Mouse (Mus musculus) hindbrain, embryonic 14.5 days (tissue): ENCODE data around the gene Gm826. TPM values are rescaled to one million over a fixed set of nuclear protein-coding genes. Genes with fewer than 3 reads are reported as not detected.

Source experiments
- ATAC-seq: fragments of 200-750 bp; cut with Nextera tagmentation; 2 replicates; pipeline ENCODE4 v1.8.0; 2017; ENCODE audit warnings: moderate number of reproducible peaks, mild to moderate bottlenecking, moderate TSS enrichment, moderate library complexity; ENCODE audit not compliant: low FRiP score
- DNase-seq: peaks from one replicate; pipeline ENCODE4 v3.0.0-alpha.2; 2015; ENCODE audit warnings: low spot score
- H3K27ac ChIP-seq: fragments of 300-500 bp; sonication (generic); 2 replicates; pipeline ENCODE4 v1.5.1; 2014; ENCODE audit warnings: mild to moderate bottlenecking, moderate library complexity
- H3K27me3 ChIP-seq: fragments of 300-500 bp; sonication (generic); 2 replicates; pipeline ENCODE4 v1.6.1; 2014; ENCODE audit warnings: mild to moderate bottlenecking, low read length, mixed read lengths; ENCODE audit not compliant: control insufficient read depth, insufficient read depth
- H3K36me3 ChIP-seq: fragments of 300-500 bp; sonication (generic); replicated peaks from 2 replicates; pipeline ENCODE4 v1.6.1; 2014; ENCODE audit not compliant: control insufficient read depth, insufficient read depth
- H3K4me1 ChIP-seq: fragments of 300-500 bp; sonication (generic); replicated peaks from 2 replicates; pipeline ENCODE4 v1.6.1; 2014; ENCODE audit warnings: antibody characterized with exemption, low read length, mixed read lengths; ENCODE audit not compliant: control insufficient read depth, insufficient read depth
- H3K4me2 ChIP-seq: fragments of 300-500 bp; sonication (generic); replicated peaks from 2 replicates; pipeline ENCODE4 v1.6.1; 2014; ENCODE audit warnings: mild to moderate bottlenecking, moderate library complexity
- H3K4me3 ChIP-seq: fragments of 300-500 bp; sonication (generic); replicated peaks from 2 replicates; pipeline ENCODE4 v1.5.1; 2014; ENCODE audit warnings: mild to moderate bottlenecking, low read length
- H3K9ac ChIP-seq: fragments of 300-500 bp; sonication (generic); 2 replicates; pipeline ENCODE4 v1.6.1; 2014
- H3K9me3 ChIP-seq: fragments of 300-500 bp; sonication (generic); 2 replicates; pipeline ENCODE4 v1.6.1; 2016; ENCODE audit warnings: low read length; ENCODE audit not compliant: control insufficient read depth
- WGBS: fragments of 180-500 bp; shearing (Covaris S2); extraction: QIAGEN DNeasy Blood & Tissue Kit; methylation state at CpG from one replicate; pipeline ENCODE4 v1.1.7; 2014; 5-methylcytosine and 5-hydroxymethylcytosine counted together
- polyA plus RNA-seq: library from polyadenylated mRNA; unstranded; fragments of >200 nt; fragmentation: Nextera tagmentation; extraction: Ambion mirVana; gene quantifications from 2 replicates; pipeline ENCODE4 v1.2.1, GENCODE M21; 2014

Gm826 gene
- polyA plus RNA-seq, 1 experiment from 2014 or later, result 0.36 TPM

DNA sequence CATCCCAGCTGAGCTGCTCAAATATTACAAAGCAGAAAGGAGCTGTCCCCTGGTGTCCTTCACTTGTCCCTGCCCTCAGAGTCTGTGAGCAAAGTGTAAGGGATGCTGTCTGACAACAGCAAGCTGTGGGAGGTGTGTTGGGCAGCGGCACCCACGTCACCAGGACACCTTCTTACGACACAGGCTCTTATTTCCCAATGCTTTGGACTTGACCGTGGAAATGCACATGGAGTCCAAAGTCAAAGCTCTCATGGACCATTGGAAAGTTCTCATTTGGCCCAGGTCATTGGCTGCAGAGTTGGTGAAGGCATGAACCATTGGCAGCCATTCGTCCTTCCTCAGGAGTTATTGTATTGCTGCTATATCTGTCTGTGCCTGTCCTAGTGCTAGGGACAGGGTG lies 5.6 kb upstream of the Gm826 start:
- no peaks in the 10 kb centered on the region for H3K27me3 ChIP-seq
- H3K4me1 ChIP-seq, result no peaks in the 10 kb centered on the region
- H3K4me3 ChIP-seq, result no peak overlapping the region
- H3K27ac ChIP-seq, result no peak overlapping the region
- H3K36me3 ChIP-seq, result no peaks in the 10 kb centered on the region
- no peak overlapping the region for H3K4me2 ChIP-seq
- DNase-seq (no peak), ATAC-seq (no peak)
- no peaks in the 10 kb centered on the region for H3K9me3 ChIP-seq
- no peak overlapping the region for H3K9ac ChIP-seq
- 92% methylated on average over 5 of the region's 5 CpGs for WGBS

DNA sequence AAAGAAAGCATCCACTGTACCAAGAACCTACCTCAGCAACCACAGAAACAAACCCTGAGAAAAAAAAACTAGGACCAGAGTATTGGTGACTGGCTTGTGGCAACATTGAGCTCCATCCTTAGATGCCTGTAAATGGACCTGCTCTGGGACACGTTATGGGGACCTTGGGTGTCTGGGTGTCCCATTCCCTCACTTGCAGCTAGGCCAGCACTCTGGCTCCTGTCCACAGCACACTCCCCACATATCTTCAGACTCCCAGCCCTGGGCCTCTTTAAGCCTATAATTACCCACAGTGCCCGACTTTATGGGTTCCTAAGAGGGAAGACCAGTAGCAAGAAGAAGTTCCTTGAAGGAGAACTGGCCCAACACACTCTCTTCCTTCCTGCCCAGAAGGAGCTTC lies 2.1 kb upstream of the Gm826 start:
- Histone ChIP-seq H3K27ac (no peak overlapping the region), H3K9me3 (no peaks in the 10 kb centered on the region), H3K27me3 (no peaks in the 10 kb centered on the region), H3K4me3 (no peak overlapping the region), H3K36me3 (no peaks in the 10 kb centered on the region), H3K9ac (no peak overlapping the region), H3K4me1 (no peaks in the 10 kb centered on the region), H3K4me2 (no peak overlapping the region)
- ATAC-seq (no peak), DNase-seq (no peak)
- WGBS, result 85% methylated on average over 2 of the region's 2 CpGs

DNA sequence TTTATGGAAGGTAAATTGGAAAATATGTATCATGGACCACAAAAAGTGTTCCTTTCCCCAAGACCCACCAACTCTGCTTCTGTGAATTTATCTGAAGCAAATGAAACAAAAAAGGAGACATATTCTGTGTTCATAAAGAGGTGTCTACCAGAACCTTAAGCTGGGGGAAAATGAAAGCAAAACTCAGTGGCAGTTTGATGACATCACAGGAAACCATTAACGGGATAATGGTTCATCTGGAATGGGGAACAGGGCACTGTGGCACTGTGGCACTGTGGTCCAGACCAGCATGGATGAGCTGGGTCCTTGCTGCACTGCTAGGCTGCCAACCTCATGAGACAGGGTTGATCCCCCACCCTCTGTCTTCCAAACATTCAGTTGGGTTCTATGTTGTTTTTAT lies 1.1 kb upstream of the Gm826 start:
- no peaks in the 10 kb centered on the region for H3K4me1 ChIP-seq
- H3K9me3 ChIP-seq, result no peaks in the 10 kb centered on the region
- 93% methylated on average over 1 of the region's 1 CpGs for WGBS
- no peak overlapping the region for H3K4me2 ChIP-seq
- no peaks in the 10 kb centered on the region for H3K36me3 ChIP-seq
- DNase-seq, result no peak
- H3K27ac ChIP-seq, result no peak overlapping the region
- no peaks in the 10 kb centered on the region for H3K27me3 ChIP-seq
- no peak overlapping the region for H3K9ac ChIP-seq
- no peak for ATAC-seq
- H3K4me3 ChIP-seq, result no peak overlapping the region

DNA sequence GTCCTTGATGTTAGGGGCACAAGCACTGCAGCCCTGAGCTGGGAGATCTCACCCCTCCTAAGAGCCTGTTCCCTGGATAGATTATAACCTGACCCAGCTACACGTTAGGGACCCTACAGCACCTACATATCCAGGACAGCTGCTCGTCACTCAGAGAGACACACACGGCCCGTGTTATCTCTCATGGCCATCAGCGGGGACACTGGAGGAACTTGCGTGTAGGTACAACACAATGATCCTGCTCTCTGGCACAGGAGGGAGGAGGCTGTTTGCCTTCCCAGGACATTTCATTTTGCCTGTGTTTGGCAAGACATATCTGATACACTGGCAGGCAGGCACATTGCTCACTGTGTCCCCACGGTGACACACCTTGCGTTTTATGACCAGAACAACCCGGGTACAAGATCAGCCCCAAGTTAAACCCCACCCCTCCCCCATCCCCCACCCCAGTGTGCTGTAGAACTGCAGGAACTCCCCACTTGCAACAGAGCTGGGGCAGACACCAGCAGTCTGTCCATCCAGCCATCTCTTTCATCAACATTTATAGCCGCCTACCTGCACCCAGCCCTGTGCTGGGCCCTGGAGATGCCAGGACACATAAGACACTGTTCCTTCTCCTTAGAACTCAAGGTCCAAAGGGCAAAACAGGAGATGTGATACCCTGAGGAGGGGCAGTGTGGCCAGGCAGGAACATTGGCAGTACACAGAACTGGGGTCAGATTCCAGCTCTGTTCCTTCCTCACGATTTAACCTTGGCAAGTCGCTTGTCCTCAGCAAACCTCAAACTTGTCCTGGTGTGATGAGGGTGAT lies 1.2 kb downstream of the Gm826 start:
- no peaks in the 10 kb centered on the region for H3K36me3 ChIP-seq
- H3K27ac ChIP-seq, result no peak overlapping the region
- H3K27me3 ChIP-seq, result no peaks in the 10 kb centered on the region
- no peak for DNase-seq
- no peaks in the 10 kb centered on the region for H3K4me1 ChIP-seq
- no peak overlapping the region for H3K4me3 ChIP-seq
- H3K9me3 ChIP-seq, result no peaks in the 10 kb centered on the region
- no peak for ATAC-seq
- no peak overlapping the region for H3K9ac ChIP-seq
- 87% methylated on average over 12 of the region's 12 CpGs for WGBS
- H3K4me2 ChIP-seq, result no peak overlapping the region

DNA sequence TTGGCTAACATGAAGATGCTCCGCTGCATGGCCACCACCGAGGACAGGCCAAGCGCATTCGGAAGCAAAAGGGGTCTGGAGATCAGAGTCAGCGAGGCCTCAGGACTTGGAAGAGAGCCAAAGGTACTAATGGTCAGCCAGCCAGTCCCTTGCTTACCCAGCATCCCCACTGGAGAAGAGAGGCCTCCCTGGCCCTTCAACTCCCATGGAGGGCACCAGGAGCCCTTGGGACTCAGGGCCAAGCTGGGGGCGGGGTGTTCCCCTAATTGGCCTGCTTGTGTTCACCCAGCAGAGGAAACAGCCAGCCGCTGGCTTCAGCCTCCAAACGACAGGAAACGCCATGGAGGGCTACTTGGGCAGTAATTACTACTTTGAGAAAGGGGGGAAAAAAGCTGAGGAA lies 5.1 kb downstream of the Gm826 start:
- no peak overlapping the region for H3K4me3 ChIP-seq
- H3K9ac ChIP-seq, result no peak overlapping the region
- DNase-seq, result no peak
- H3K27me3 ChIP-seq, result no peaks in the 10 kb centered on the region
- H3K4me1 ChIP-seq, result no peaks in the 10 kb centered on the region
- no peak for ATAC-seq
- no peaks in the 10 kb centered on the region for H3K36me3 ChIP-seq
- H3K9me3 ChIP-seq, result no peaks in the 10 kb centered on the region
- no peak overlapping the region for H3K27ac ChIP-seq
- H3K4me2 ChIP-seq, result no peak overlapping the region
- WGBS, result 64% methylated on average over 9 of the region's 9 CpGs

DNA sequence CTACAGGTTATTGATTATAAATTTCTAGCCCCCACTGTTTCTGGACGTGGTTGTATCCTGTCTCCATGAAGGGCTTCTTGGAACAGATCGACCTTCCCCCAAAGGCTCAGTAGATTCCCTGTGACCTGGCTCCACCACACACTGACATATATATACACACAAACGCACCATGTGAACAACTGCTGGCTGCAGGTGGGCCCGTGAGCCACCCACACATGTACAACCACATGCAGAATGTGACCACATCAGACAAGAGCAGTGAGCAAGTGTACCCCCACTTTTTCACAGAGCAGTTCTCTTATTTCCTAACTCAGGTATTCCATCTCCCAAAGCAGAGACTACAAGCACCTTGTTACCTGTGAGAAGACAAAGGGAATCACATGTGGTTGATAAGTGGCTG lies 6.2 kb downstream of the Gm826 start:
- Histone ChIP-seq H3K9ac (no peak overlapping the region), H3K4me1 (no peaks in the 10 kb centered on the region), H3K9me3 (no peaks in the 10 kb centered on the region), H3K27me3 (no peaks in the 10 kb centered on the region), H3K4me2 (no peak overlapping the region), H3K36me3 (no peaks in the 10 kb centered on the region), H3K4me3 (no peak overlapping the region), H3K27ac (no peak overlapping the region)
- ATAC-seq (no peak), DNase-seq (no peak)
- 91% methylated on average over 4 of the region's 4 CpGs for WGBS

DNA sequence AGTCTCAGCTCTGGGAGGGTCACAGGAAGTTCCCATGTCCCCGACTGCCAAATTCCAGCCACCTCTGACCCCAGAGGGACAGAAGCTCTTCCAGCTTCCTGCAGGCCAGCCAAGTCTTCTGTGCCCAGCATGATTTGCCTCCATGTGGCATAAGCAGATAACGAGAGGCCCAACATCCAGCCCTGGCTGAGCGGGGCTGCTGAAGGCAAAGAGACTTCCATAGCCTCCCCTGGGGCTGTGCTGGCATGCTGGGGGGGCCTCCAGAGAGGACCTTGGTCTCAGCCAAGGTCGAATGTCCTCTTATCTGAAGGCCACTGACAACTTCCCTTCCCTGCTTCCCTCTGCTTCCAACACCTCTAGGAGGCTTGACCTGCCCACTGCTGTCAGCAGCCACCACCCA lies 6.8 kb downstream of the Gm826 start:
- Histone ChIP-seq H3K9ac (no peak overlapping the region), H3K4me2 (no peak overlapping the region), H3K36me3 (no peaks in the 10 kb centered on the region), H3K27ac (no peak overlapping the region), H3K4me3 (no peak overlapping the region), H3K9me3 (no peaks in the 10 kb centered on the region), H3K4me1 (no peaks in the 10 kb centered on the region), H3K27me3 (no peaks in the 10 kb centered on the region)
- 64% methylated on average over 4 of the region's 4 CpGs for WGBS
- ATAC-seq (no peak), DNase-seq (no peak)

DNA sequence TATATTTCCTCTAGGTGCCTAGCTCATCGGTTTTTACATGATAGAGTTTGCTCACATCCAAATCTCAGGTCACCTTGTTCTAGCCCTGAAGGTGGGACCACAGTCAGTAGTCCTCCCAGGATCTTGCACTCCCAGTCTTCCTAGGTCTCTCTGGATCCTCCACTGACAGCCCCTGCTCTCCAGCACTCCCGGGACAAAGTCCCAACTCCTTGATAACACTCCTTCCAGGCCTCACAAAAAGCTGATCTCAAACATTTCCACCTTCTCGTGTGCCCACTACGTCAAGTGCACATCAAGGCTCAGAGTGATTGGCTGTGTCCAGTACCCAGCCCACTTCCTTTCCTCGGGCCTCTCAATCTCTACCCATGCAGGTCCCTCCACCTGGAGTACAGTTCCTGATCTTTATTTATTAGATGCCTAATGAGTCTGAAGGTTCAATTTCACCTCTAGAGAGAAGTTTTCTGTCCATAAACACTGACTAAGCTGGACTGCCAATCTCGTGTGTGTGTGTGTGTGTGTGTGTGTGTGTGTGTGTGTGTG lies 8.8 kb downstream of the Gm826 start:
- H3K27ac ChIP-seq, result no peak overlapping the region
- no peaks in the 10 kb centered on the region for H3K4me1 ChIP-seq
- ATAC-seq, result no peak
- WGBS, result 85% methylated on average over 6 of the region's 6 CpGs
- H3K36me3 ChIP-seq, result no peaks in the 10 kb centered on the region
- H3K4me3 ChIP-seq, result no peak overlapping the region
- no peak overlapping the region for H3K4me2 ChIP-seq
- no peaks in the 10 kb centered on the region for H3K27me3 ChIP-seq
- DNase-seq, result no peak
- H3K9ac ChIP-seq, result no peak overlapping the region
- no peaks in the 10 kb centered on the region for H3K9me3 ChIP-seq

DNA sequence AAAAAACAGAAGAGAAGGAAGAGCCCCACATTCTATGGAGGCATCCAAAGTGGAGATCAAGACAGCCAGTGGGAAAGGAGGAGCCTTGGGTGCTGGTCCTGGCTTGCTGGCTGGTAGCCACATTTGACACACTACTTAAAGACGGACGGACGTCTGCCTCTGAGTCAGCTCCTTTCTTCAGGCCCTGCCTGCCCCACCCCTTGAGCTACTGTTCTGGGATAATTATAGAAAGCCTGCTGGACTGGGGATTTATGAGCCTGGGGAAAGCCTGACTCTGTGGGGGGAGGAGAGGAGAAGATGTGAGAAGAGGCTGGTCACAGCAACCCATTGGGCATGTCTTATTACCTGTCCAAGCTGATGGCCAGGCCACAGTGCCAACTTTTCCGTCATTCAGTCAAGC lies 12.1 kb downstream of the Gm826 start:
- DNase-seq, result no peak

More for the DNA sequence above, 12.1 kb downstream of the Gm826 start:
- Histone ChIP-seq H3K27ac (no peak overlapping the region), H3K36me3 (no peaks in the 10 kb centered on the region), H3K4me3 (no peak overlapping the region), H3K9ac (no peak overlapping the region), H3K27me3 (no peaks in the 10 kb centered on the region), H3K9me3 (no peaks in the 10 kb centered on the region), H3K4me2 (no peak overlapping the region), H3K4me1 (no peaks in the 10 kb centered on the region)
- 58% methylated on average over 4 of the region's 4 CpGs for WGBS
- ATAC-seq, result no peak
